Mouse (Mus musculus) kidney, postnatal 4 days (tissue): ENCODE measurements around the gene Stim1.

Source experiments
- DNase-seq, 2 experiments: peaks; one replicate each; pipeline ENCODE4 v3.0.0; 2021; ENCODE audit warnings: mixed read lengths in 2 of 2

The Stim1 gene

GRCm38 (mm10) chr7:102310266-102310665 is 42.7 kb downstream of the Stim1 start:
- DNase-seq = no peak

GRCm38 (mm10) chr7:102310821-102311220 is 43.2 kb downstream of the Stim1 start:
- no peak for DNase-seq

GRCm38 (mm10) chr7:102312840-102313534 is 45.4 kb downstream of the Stim1 start:
- DNase-seq = no peak

GRCm38 (mm10) chr7:102313535-102313863 is 45.9 kb downstream of the Stim1 start:
- no peak for DNase-seq

DNA sequence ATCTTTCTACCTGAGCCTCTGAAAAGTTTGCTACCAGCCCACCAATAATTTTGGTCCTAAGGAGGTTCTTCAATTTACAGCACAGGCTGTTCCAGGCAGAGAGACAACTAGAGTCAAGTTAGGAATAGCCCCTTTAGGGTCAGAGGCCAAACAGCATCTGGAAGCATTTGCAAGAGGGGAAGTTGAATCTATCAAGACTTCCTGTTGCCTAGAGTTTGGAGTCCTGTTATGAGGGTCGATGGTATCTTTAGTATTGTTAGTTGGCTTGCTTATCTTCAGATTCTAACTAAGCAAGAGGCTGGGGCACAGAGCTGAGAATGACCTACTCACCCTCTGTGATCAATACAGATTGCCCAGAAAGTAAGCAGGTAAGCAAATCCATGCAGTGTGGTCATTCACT is 46.5 kb downstream of the Stim1 start:
- no peak for DNase-seq

GRCm38 (mm10) chr7:102314908-102315307 is 47.3 kb downstream of the Stim1 start:
- no peak for DNase-seq

DNA sequence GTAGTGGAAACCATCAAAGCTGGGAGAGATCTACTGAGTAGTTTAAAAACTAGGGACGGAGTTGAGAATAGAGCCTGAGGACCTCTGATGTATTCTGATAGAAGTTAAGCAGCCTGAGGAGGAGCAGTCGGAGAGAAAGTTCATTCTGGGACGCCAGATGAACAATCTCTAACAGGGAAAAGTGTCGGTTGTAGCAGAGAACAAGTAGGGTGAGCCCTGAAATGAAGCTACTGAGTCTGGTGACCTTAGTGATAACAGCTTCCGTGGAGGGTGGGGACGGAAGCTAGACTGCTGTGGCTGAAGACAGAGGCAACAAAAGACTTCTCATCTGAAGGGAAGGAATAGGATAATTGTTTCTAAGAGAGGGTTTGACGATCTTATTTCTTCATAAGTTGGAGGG is 47.8 kb downstream of the Stim1 start:
- no peak for DNase-seq

- DNase-seq = no peak
Measured at GRCm38 (mm10) chr7:102317583-102318168, 50.1 kb downstream of the Stim1 start.

- no peak for DNase-seq
Measured at GRCm38 (mm10) chr7:102322137-102322536, 54.5 kb downstream of the Stim1 start.

- DNase-seq = no peak
Measured at GRCm38 (mm10) chr7:102326323-102326722, 58.7 kb downstream of the Stim1 start.

DNA sequence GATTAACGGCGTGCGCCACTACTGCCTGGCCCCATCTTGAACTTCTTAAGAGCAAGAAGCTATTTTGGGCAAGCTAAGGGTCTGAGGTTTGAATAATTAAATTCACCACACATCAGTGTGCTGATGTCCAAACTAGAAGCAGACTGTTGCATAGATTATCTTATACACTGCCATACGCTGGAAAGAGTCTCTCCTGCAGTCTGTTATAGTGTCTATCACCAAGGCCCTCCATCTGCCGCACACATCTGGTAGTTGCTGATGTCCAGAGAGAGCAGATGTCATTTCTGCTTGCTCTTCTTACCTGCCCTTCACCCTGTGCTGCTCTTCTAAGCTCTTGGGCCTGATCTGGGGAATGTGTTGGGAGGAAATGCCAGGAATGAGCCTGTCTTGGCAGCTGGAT is 62.7 kb downstream of the Stim1 start:
- DNase-seq = no peak

GRCm38 (mm10) chr7:102331476-102331875 is 63.9 kb downstream of the Stim1 start:
- no peak for DNase-seq

GRCm38 (mm10) chr7:102333741-102334140 is 66.1 kb downstream of the Stim1 start:
- no peak for DNase-seq

GRCm38 (mm10) chr7:102337326-102337725 is 69.7 kb downstream of the Stim1 start:
- DNase-seq = no peak

GRCm38 (mm10) chr7:102337898-102338297 is 70.3 kb downstream of the Stim1 start:
- peak; percentile 34 to 56 for DNase-seq

DNA sequence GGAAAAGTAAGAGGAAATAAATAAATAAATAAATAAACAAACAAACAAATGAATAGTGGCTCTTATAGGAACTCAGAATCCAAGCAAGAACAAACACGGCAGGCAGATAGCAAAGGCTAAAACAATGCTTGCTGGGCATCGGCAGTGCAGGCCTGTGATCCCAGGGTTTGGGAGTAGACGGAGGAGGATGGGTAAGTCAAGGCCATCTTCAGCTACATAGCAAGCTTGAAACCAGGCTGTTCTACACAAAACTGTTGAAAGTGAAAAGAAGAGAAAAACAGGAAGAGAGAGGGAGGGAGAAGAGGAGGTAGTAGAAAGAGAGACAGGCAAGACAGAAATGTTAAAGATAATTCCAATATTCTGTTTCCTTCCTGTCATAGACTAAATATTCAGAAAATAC is 71.3 kb downstream of the Stim1 start:
- no peak for DNase-seq

GRCm38 (mm10) chr7:102345893-102346292 is 78.3 kb downstream of the Stim1 start:
- DNase-seq = peak; percentile 27 to 47

DNA sequence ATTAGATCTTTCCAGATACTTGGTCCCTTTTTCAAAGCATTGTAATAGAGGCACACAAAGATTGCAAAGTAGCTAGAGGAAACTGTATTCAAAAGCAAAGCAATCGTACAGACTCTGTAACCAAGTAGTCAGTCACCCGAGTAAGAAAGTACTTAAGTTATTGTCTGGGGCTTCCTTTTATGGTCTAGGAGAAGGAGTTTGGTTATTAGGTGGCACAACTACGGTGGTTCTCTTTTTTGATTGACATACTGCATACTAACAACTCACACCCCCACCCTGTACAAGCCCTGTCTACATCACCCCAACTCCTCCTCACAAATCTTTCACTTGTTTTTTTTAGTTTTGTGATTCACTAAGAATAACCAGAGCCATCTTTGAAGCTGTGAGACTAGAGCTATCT is 79.7 kb downstream of the Stim1 start:
- DNase-seq = no peak

DNA sequence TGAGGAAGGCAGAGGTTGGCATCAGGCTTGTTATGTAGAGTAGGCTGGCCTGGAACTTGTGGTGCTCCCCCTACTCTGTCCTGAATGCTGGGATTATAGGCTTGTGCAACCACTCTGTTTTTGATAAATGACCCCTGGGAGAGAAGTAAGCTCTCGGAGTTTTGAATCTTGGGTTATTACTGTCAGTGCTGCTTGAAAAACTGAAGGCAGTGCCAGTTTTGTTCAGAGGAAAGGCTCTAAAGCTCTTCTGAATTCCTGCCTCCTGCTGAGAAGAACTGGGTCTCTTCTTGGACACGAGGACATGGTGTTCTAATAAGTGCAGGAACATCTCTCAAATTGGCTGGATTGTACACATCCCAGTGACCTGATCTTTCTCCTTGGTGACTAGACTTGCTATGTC is 81.1 kb downstream of the Stim1 start:
- no peak for DNase-seq

- DNase-seq = no peak
Measured at GRCm38 (mm10) chr7:102349236-102349635, 81.6 kb downstream of the Stim1 start.

GRCm38 (mm10) chr7:102353420-102353819 is 85.8 kb downstream of the Stim1 start:
- DNase-seq = no peak

GRCm38 (mm10) chr7:102358124-102358523 is 90.5 kb downstream of the Stim1 start:
- no peak for DNase-seq

DNA sequence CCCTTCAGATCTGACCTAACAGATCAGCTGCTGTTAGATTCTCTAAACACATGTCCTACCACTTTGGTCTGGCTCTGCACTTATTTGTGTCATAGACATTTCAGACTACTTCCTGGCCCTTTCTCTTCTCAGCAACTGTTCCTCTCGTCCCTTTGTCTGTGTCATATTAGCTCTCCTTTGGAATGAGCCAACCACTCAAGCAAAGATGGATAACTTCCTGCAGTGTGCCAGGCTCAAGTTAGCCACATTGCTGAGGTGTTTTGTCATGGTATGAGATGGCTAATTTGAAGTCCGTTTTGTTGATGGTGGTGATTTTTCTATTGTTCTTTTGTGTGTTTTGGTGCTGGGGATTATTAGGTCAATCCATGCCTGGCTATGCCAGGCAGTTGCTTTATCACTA is 93.7 kb downstream of the Stim1 start:
- DNase-seq = no peak

GRCm38 (mm10) chr7:102363853-102364252 is 96.2 kb downstream of the Stim1 start:
- no peak for DNase-seq

- peak; percentile 59 to 64 for DNase-seq
Measured at GRCm38 (mm10) chr7:102369661-102370060, 102.1 kb downstream of the Stim1 start.
